Mouse (Mus musculus): ENCODE measurements around the gene Cep164. TPM values are rescaled to one million over a fixed set of nuclear protein-coding genes. Genes with fewer than 3 reads are reported as not detected.

The Cep164 gene
- polyA plus RNA-seq, 1 experiment from 2014 or later, result 22.0 TPM

GRCm38 (mm10) chr9:45832898-45833297, 4.4 kb upstream of the Cep164 start:
- 83% methylated on average over 2 of the region's 2 CpGs for WGBS
- ATAC-seq (replicated peaks; ENCODE audit: insufficient number of reproducible peaks, low FRiP score, low TSS enrichment, low read depth), result no peak
- Histone ChIP-seq H3K4me1 (ENCODE audit: control insufficient read depth, insufficient read depth, low read length) (no peaks in the 10 kb centered on the region), H3K9ac (replicated peaks; ENCODE audit: low read length) (no peak overlapping the region), H3K4me3 (ENCODE audit: low read depth, low read length) (no peak overlapping the region), H3K36me3 (replicated peaks; ENCODE audit: control insufficient read depth, insufficient read depth, low read depth, low read length) (no peaks in the 10 kb centered on the region), H3K4me2 (ENCODE audit: low read depth, low read length) (no peak overlapping the region), H3K27me3 (ENCODE audit: control insufficient read depth, insufficient read depth, low read length) (no peaks in the 10 kb centered on the region), H3K9me3 (replicated peaks; ENCODE audit: control insufficient read depth, low read length) (no peaks in the 10 kb centered on the region), H3K27ac (replicated peaks; ENCODE audit: low read depth, low read length) (no peak overlapping the region)
- DNase-seq (ENCODE audit: low spot score), result no peak

DNA sequence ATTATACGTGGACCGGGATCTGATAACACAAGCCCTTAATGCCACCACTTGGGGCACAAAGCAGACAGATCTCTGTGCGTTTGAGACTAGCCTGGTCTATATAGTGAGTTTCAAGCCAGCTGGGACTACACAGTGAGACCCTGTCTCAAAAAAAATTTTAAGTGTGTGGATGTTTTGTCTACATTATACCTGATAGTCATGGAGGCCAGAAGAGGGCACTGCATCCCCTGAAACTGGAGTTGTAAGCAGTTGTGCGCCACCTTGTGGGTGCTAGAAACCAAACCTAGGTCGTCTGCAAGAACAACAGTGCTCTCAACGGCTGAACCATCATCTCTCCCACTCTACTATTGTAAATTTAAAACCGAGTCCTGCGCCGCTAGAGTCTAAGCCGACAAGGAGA, 616 bp upstream of the Cep164 start:
- Histone ChIP-seq H3K27me3 (ENCODE audit: control insufficient read depth, insufficient read depth, low read length) (no peaks in the 10 kb centered on the region), H3K9ac (replicated peaks; ENCODE audit: low read length) (no peak overlapping the region), H3K4me1 (ENCODE audit: control insufficient read depth, insufficient read depth, low read length) (no peaks in the 10 kb centered on the region), H3K27ac (replicated peaks; ENCODE audit: low read depth, low read length) (no peak overlapping the region), H3K9me3 (replicated peaks; ENCODE audit: control insufficient read depth, low read length) (no peaks in the 10 kb centered on the region), H3K4me3 (ENCODE audit: low read depth, low read length) (no peak overlapping the region), H3K4me2 (ENCODE audit: low read depth, low read length) (no peak overlapping the region), H3K36me3 (replicated peaks; ENCODE audit: control insufficient read depth, insufficient read depth, low read depth, low read length) (no peaks in the 10 kb centered on the region)
- peak; percentile 26; the same call in 1 of the 2 replicates for ATAC-seq (replicated peaks; ENCODE audit: insufficient number of reproducible peaks, low FRiP score, low TSS enrichment, low read depth)
- peak; percentile 84 for DNase-seq (ENCODE audit: low spot score)
- WGBS, result 24% methylated on average over 10 of the region's 10 CpGs

GRCm38 (mm10) chr9:45827663-45828290, 714 bp downstream of the Cep164 start:
- ATAC-seq (replicated peaks; ENCODE audit: insufficient number of reproducible peaks, low FRiP score, low TSS enrichment, low read depth) (peak; percentile 72), DNase-seq (ENCODE audit: low spot score) (peak; percentile 43)
- H3K9me3 ChIP-seq (replicated peaks; ENCODE audit: control insufficient read depth, low read length), result no peaks in the 10 kb centered on the region
- H3K9ac ChIP-seq (replicated peaks; ENCODE audit: low read length), result peak overlapping the region; percentile 72
- no peaks in the 10 kb centered on the region for H3K4me1 ChIP-seq (ENCODE audit: control insufficient read depth, insufficient read depth, low read length)
- peak overlapping the region; percentile 87 for H3K4me2 ChIP-seq (ENCODE audit: low read depth, low read length)
- no peaks in the 10 kb centered on the region for H3K36me3 ChIP-seq (replicated peaks; ENCODE audit: control insufficient read depth, insufficient read depth, low read depth, low read length)
- 9% methylated on average over 19 of the region's 23 CpGs for WGBS
- H3K27ac ChIP-seq (replicated peaks; ENCODE audit: low read depth, low read length), result peak overlapping the region; percentile 62
- H3K27me3 ChIP-seq (ENCODE audit: control insufficient read depth, insufficient read depth, low read length), result no peaks in the 10 kb centered on the region
- H3K4me3 ChIP-seq (ENCODE audit: low read depth, low read length), result peak overlapping the region; percentile 83

DNA sequence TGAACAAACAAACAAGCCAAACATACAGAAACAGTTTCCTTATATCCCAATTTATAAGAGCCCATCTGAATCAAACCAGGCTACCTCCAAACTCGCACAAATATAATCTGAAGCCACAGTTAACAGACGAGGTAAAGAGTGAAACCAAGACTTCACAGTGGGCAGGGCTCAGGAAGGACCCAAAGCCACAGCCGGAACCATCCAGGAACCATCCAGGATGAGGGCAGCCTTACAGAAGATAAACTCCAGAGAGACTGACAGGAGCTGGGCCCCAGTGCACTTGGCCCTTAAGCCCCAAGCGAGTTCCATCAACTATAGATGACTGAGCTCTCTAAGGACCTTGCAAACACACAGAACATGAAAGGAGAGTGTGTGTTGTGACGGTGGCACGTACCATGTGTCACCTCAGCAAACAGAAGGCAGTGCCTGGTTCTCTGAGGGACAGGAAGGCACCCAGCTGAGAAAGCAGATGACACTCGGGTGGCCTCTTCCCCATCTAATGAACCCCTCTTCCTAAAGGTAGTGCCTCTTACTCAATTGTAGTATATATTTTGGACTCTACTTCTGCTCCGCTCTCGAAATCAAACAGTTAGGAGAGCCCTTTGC, 10.0 kb downstream of the Cep164 start:
- ATAC-seq (replicated peaks; ENCODE audit: insufficient number of reproducible peaks, low FRiP score, low TSS enrichment, low read depth) (no peak), DNase-seq (ENCODE audit: low spot score) (no peak)
- no peak overlapping the region for H3K9ac ChIP-seq (replicated peaks; ENCODE audit: low read length)
- H3K4me2 ChIP-seq (ENCODE audit: low read depth, low read length), result no peak overlapping the region
- no peaks in the 10 kb centered on the region for H3K4me1 ChIP-seq (ENCODE audit: control insufficient read depth, insufficient read depth, low read length)
- no peaks in the 10 kb centered on the region for H3K9me3 ChIP-seq (replicated peaks; ENCODE audit: control insufficient read depth, low read length)
- no peaks in the 10 kb centered on the region for H3K27me3 ChIP-seq (ENCODE audit: control insufficient read depth, insufficient read depth, low read length)
- no peak overlapping the region for H3K27ac ChIP-seq (replicated peaks; ENCODE audit: low read depth, low read length)
- H3K36me3 ChIP-seq (replicated peaks; ENCODE audit: control insufficient read depth, insufficient read depth, low read depth, low read length), result no peaks in the 10 kb centered on the region
- 80% methylated on average over 9 of the region's 9 CpGs for WGBS
- no peak overlapping the region for H3K4me3 ChIP-seq (ENCODE audit: low read depth, low read length)

- Histone ChIP-seq H3K4me3 (ENCODE audit: low read depth, low read length) (no peak overlapping the region), H3K4me1 (ENCODE audit: control insufficient read depth, insufficient read depth, low read length) (no peaks in the 10 kb centered on the region), H3K9me3 (replicated peaks; ENCODE audit: control insufficient read depth, low read length) (no peaks in the 10 kb centered on the region), H3K9ac (replicated peaks; ENCODE audit: low read length) (no peak overlapping the region), H3K4me2 (ENCODE audit: low read depth, low read length) (no peak overlapping the region), H3K27ac (replicated peaks; ENCODE audit: low read depth, low read length) (no peak overlapping the region), H3K27me3 (ENCODE audit: control insufficient read depth, insufficient read depth, low read length) (no peaks in the 10 kb centered on the region), H3K36me3 (replicated peaks; ENCODE audit: control insufficient read depth, insufficient read depth, low read depth, low read length) (no peaks in the 10 kb centered on the region)
- no peak for ATAC-seq (replicated peaks; ENCODE audit: insufficient number of reproducible peaks, low FRiP score, low TSS enrichment, low read depth)
- DNase-seq (ENCODE audit: low spot score), result no peak
- 82% methylated on average over 10 of the region's 10 CpGs for WGBS
Measured at GRCm38 (mm10) chr9:45815525-45815924, 13.0 kb downstream of the Cep164 start.

GRCm38 (mm10) chr9:45815113-45815512, 13.4 kb downstream of the Cep164 start:
- Histone ChIP-seq H3K36me3 (replicated peaks; ENCODE audit: control insufficient read depth, insufficient read depth, low read depth, low read length) (no peaks in the 10 kb centered on the region), H3K9me3 (replicated peaks; ENCODE audit: control insufficient read depth, low read length) (no peaks in the 10 kb centered on the region), H3K4me2 (ENCODE audit: low read depth, low read length) (no peak overlapping the region), H3K27me3 (ENCODE audit: control insufficient read depth, insufficient read depth, low read length) (no peaks in the 10 kb centered on the region), H3K9ac (replicated peaks; ENCODE audit: low read length) (no peak overlapping the region), H3K4me3 (ENCODE audit: low read depth, low read length) (no peak overlapping the region), H3K27ac (replicated peaks; ENCODE audit: low read depth, low read length) (no peak overlapping the region), H3K4me1 (ENCODE audit: control insufficient read depth, insufficient read depth, low read length) (no peaks in the 10 kb centered on the region)
- DNase-seq (ENCODE audit: low spot score), result no peak
- WGBS, result 93% methylated on average over 9 of the region's 9 CpGs
- no peak for ATAC-seq (replicated peaks; ENCODE audit: insufficient number of reproducible peaks, low FRiP score, low TSS enrichment, low read depth)

GRCm38 (mm10) chr9:45811946-45812345, 16.5 kb downstream of the Cep164 start:
- no peak overlapping the region for H3K9ac ChIP-seq (replicated peaks; ENCODE audit: low read length)
- H3K4me2 ChIP-seq (ENCODE audit: low read depth, low read length), result no peak overlapping the region
- H3K27me3 ChIP-seq (ENCODE audit: control insufficient read depth, insufficient read depth, low read length), result no peaks in the 10 kb centered on the region
- no peaks in the 10 kb centered on the region; the same call in 1 of the 2 replicates for H3K36me3 ChIP-seq (replicated peaks; ENCODE audit: control insufficient read depth, insufficient read depth, low read depth, low read length)
- ATAC-seq (replicated peaks; ENCODE audit: insufficient number of reproducible peaks, low FRiP score, low TSS enrichment, low read depth) (no peak), DNase-seq (ENCODE audit: low spot score) (no peak)
- no peaks in the 10 kb centered on the region for H3K4me1 ChIP-seq (ENCODE audit: control insufficient read depth, insufficient read depth, low read length)
- H3K27ac ChIP-seq (replicated peaks; ENCODE audit: low read depth, low read length), result no peak overlapping the region
- H3K9me3 ChIP-seq (replicated peaks; ENCODE audit: control insufficient read depth, low read length), result no peaks in the 10 kb centered on the region
- 79% methylated on average over 5 of the region's 5 CpGs for WGBS
- no peak overlapping the region for H3K4me3 ChIP-seq (ENCODE audit: low read depth, low read length)

- no peak overlapping the region for H3K4me3 ChIP-seq (ENCODE audit: low read depth, low read length)
- H3K27ac ChIP-seq (replicated peaks; ENCODE audit: low read depth, low read length), result no peak overlapping the region
- H3K27me3 ChIP-seq (ENCODE audit: control insufficient read depth, insufficient read depth, low read length), result no peaks in the 10 kb centered on the region
- H3K4me1 ChIP-seq (ENCODE audit: control insufficient read depth, insufficient read depth, low read length), result no peaks in the 10 kb centered on the region
- no peaks in the 10 kb centered on the region; the same call in 1 of the 2 replicates for H3K36me3 ChIP-seq (replicated peaks; ENCODE audit: control insufficient read depth, insufficient read depth, low read depth, low read length)
- 84% methylated on average over 8 of the region's 8 CpGs for WGBS
- no peaks in the 10 kb centered on the region for H3K9me3 ChIP-seq (replicated peaks; ENCODE audit: control insufficient read depth, low read length)
- H3K9ac ChIP-seq (replicated peaks; ENCODE audit: low read length), result no peak overlapping the region
- no peak overlapping the region for H3K4me2 ChIP-seq (ENCODE audit: low read depth, low read length)
- ATAC-seq (replicated peaks; ENCODE audit: insufficient number of reproducible peaks, low FRiP score, low TSS enrichment, low read depth) (no peak), DNase-seq (ENCODE audit: low spot score) (no peak)
Measured at GRCm38 (mm10) chr9:45807761-45808160, 20.7 kb downstream of the Cep164 start.

Measured in embryonic facial prominence, embryonic 11.5 days (tissue).